Mouse (Mus musculus): Measurements from ENCODE around the gene Tbc1d2.

GRCm38 (mm10) chr4:46617408-46617807 is 32.6 kb downstream of the Tbc1d2 start:
- TF ChIP-seq CTCF (conservative IDR thresholded peaks at IDR 0.05; ENCODE audit: low read length) (peak; percentile 46), NANOG (IDR thresholded peaks at IDR 0.05; ENCODE audit: borderline replicate concordance, low read length) (no peak), POU5F1 (IDR thresholded peaks at IDR 0.05; ENCODE audit: borderline replicate concordance, low read length) (no peak)
